Mouse (Mus musculus): ENCODE measurements around the gene Klrk1. TPM values are rescaled to one million over a fixed set of nuclear protein-coding genes. Genes with fewer than 3 reads are reported as not detected.
"Not testable (repeated sequence)": the region's sequence is repeated elsewhere in the genome, so short reads cannot be mapped to it uniquely, and the experiment has no call there.

The Klrk1 gene
- not detected in 2 replicates for polyA plus RNA-seq (2012; rRNA removed)

GRCm38 (mm10) chr6:129623735-129624134 is at the start of gene Klrk1:
Gene Klrk1, minus strand, starts transcription at chr6:129623864.
- 75% methylated on average over 4 of the region's 4 CpGs for WGBS
- Histone ChIP-seq H3K27me3 (ENCODE audit: control insufficient read depth, insufficient read depth, low read length) (no peaks in the 10 kb centered on the region), H3K4me1 (ENCODE audit: control insufficient read depth, insufficient read depth, insufficient read length, low read length) (no peaks in the 10 kb centered on the region), H3K27ac (ENCODE audit: insufficient read depth, low read depth, low read length) (no peak within 1 kb of the TSS), H3K4me3 (ENCODE audit: low read depth, low read length) (no peak within 1 kb of the TSS), H3K36me3 (ENCODE audit: control insufficient read depth, insufficient read depth, low read length) (no peaks in the 10 kb centered on the region)
- no peak for TF ChIP-seq CTCF (IDR thresholded peaks at IDR 0.05; ENCODE audit: extremely low read depth, insufficient read length, insufficient replicate concordance, low read depth, low read length)
- no peak for TF ChIP-seq POLR2A (IDR thresholded peaks at IDR 0.05; ENCODE audit: low read depth, low read length)

GRCm38 (mm10) chr6:129661301-129661700 is 37.6 kb upstream of the Klrk1 start:
- not testable (repeated sequence) for H3K27me3 ChIP-seq (ENCODE audit: control insufficient read depth, insufficient read depth, low read length)

GRCm38 (mm10) chr6:129660589-129660988 is 36.9 kb upstream of the Klrk1 start, which contains the start of gene Klrc2:
Gene Klrc2, minus strand, starts transcription at chr6:129660689.
- not testable (repeated sequence) for H3K27ac ChIP-seq (ENCODE audit: insufficient read depth, low read depth, low read length); H3K4me1 ChIP-seq (ENCODE audit: control insufficient read depth, insufficient read depth, insufficient read length, low read length); H3K4me3 ChIP-seq (ENCODE audit: low read depth, low read length); H3K27me3 ChIP-seq (ENCODE audit: control insufficient read depth, insufficient read depth, low read length); H3K36me3 ChIP-seq (ENCODE audit: control insufficient read depth, insufficient read depth, low read length)
- WGBS, result 78% methylated on average over 4 of the region's 4 CpGs

More at GRCm38 (mm10) chr6:129661301-129661700, 37.6 kb upstream of the Klrk1 start:
- H3K4me3 ChIP-seq (ENCODE audit: low read depth, low read length); H3K4me1 ChIP-seq (ENCODE audit: control insufficient read depth, insufficient read depth, insufficient read length, low read length); H3K27ac ChIP-seq (ENCODE audit: insufficient read depth, low read depth, low read length); H3K36me3 ChIP-seq (ENCODE audit: control insufficient read depth, insufficient read depth, low read length): not testable (repeated sequence)
- WGBS, result 60% methylated on average over 1 of the region's 3 CpGs

GRCm38 (mm10) chr6:129644054-129644453 is 20.4 kb upstream of the Klrk1 start:
- 63% methylated on average over 1 of the region's 3 CpGs for WGBS
- H3K4me3 ChIP-seq (ENCODE audit: low read depth, low read length); H3K4me1 ChIP-seq (ENCODE audit: control insufficient read depth, insufficient read depth, insufficient read length, low read length): not testable (repeated sequence)

GRCm38 (mm10) chr6:129643237-129643636 is 19.6 kb upstream of the Klrk1 start, which contains the start of gene Klrc3:
Gene Klrc3, minus strand, starts transcription at chr6:129643337.
- not testable (repeated sequence) for H3K4me1 ChIP-seq (ENCODE audit: control insufficient read depth, insufficient read depth, insufficient read length, low read length); H3K27me3 ChIP-seq (ENCODE audit: control insufficient read depth, insufficient read depth, low read length); H3K4me3 ChIP-seq (ENCODE audit: low read depth, low read length); H3K36me3 ChIP-seq (ENCODE audit: control insufficient read depth, insufficient read depth, low read length); H3K27ac ChIP-seq (ENCODE audit: insufficient read depth, low read depth, low read length)
- WGBS, result 80% methylated on average over 3 of the region's 3 CpGs

More at GRCm38 (mm10) chr6:129644054-129644453, 20.4 kb upstream of the Klrk1 start:
- H3K27me3 ChIP-seq (ENCODE audit: control insufficient read depth, insufficient read depth, low read length); H3K27ac ChIP-seq (ENCODE audit: insufficient read depth, low read depth, low read length); H3K36me3 ChIP-seq (ENCODE audit: control insufficient read depth, insufficient read depth, low read length): not testable (repeated sequence)

GRCm38 (mm10) chr6:129631046-129631445 is 7.4 kb upstream of the Klrk1 start:
- not testable (repeated sequence) for H3K27ac ChIP-seq (ENCODE audit: insufficient read depth, low read depth, low read length); H3K4me3 ChIP-seq (ENCODE audit: low read depth, low read length); H3K27me3 ChIP-seq (ENCODE audit: control insufficient read depth, insufficient read depth, low read length); H3K36me3 ChIP-seq (ENCODE audit: control insufficient read depth, insufficient read depth, low read length); H3K4me1 ChIP-seq (ENCODE audit: control insufficient read depth, insufficient read depth, insufficient read length, low read length)
- 70% methylated on average over 2 of the region's 2 CpGs for whole genome bisulfite sequencing

GRCm38 (mm10) chr6:129608372-129608771 is 15.3 kb downstream of the Klrk1 start:
- TF ChIP-seq CTCF (IDR thresholded peaks at IDR 0.05; ENCODE audit: extremely low read depth, insufficient read length, insufficient replicate concordance, low read depth, low read length), result no peak
- no peak for TF ChIP-seq POLR2A (IDR thresholded peaks at IDR 0.05; ENCODE audit: low read depth, low read length)
- H3K4me3 ChIP-seq (ENCODE audit: low read depth, low read length), result no peak overlapping the region
- H3K27me3 ChIP-seq (ENCODE audit: control insufficient read depth, insufficient read depth, low read length), result no peaks in the 10 kb centered on the region
- H3K27ac ChIP-seq (ENCODE audit: insufficient read depth, low read depth, low read length), result no peak overlapping the region
- H3K4me1 ChIP-seq (ENCODE audit: control insufficient read depth, insufficient read depth, insufficient read length, low read length), result no peaks in the 10 kb centered on the region
- no peaks in the 10 kb centered on the region for H3K36me3 ChIP-seq (ENCODE audit: control insufficient read depth, insufficient read depth, low read length)

GRCm38 (mm10) chr6:129591508-129591907 is 32.2 kb downstream of the Klrk1 start, which contains the start of gene Klrd1:
Gene Klrd1, plus strand, starts transcription at chr6:129591782.
- TF ChIP-seq POLR2A (IDR thresholded peaks at IDR 0.05; ENCODE audit: low read depth, low read length) (no peak), CTCF (IDR thresholded peaks at IDR 0.05; ENCODE audit: extremely low read depth, insufficient read length, insufficient replicate concordance, low read depth, low read length) (no peak)
- Histone ChIP-seq H3K4me3 (ENCODE audit: low read depth, low read length) (no peak within 1 kb of the TSS), H3K27ac (ENCODE audit: insufficient read depth, low read depth, low read length) (no peak within 1 kb of the TSS), H3K36me3 (ENCODE audit: control insufficient read depth, insufficient read depth, low read length) (no peaks in the 10 kb centered on the region), H3K27me3 (ENCODE audit: control insufficient read depth, insufficient read depth, low read length) (no peaks in the 10 kb centered on the region), H3K4me1 (ENCODE audit: control insufficient read depth, insufficient read depth, insufficient read length, low read length) (no peaks in the 10 kb centered on the region)
- WGBS, result 73% methylated on average over 3 of the region's 3 CpGs
